Mouse (Mus musculus): ENCODE data around the gene Casd1. TPM values are rescaled to one million over a fixed set of nuclear protein-coding genes. Genes with fewer than 3 reads are reported as not detected.

Gene Casd1
- polyA plus RNA-seq (2015; fragmentation: Nextera tagmentation; extraction: Ambion mirVana), result 16.7 and 16.8 TPM in 2 replicates

- under 1% methylated on average over 53 of the region's 64 CpGs for WGBS
These were observed at the start of gene Casd1 for GRCm38 (mm10) chr6:4600658-4601296. TSS of gene Casd1 (plus strand) at chr6:4600839.

DNA sequence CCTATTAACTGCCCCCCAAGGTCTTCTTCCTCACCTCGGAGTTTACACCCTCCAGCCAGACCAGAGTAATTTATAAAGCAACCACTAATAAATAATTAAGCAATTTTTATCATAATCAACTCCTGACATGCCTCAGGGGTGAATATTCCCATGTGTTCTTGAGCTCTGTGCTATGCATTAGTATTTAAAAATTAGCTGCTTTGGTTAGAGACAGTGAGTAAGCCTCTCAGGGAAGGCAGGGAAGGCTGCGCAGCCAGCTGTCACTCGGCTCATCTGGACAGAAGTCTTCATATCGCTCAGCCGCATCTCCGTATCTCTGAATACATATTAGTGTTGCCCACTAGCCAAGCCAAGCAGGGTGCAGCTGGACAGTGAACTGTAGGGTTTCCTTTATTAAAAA lies 45.3 kb upstream of the Casd1 start:
- no peak overlapping the region for H3K4me2 ChIP-seq (ENCODE audit: low read depth, low read length)
- 69% methylated on average over 6 of the region's 6 CpGs for WGBS
- H3K27ac ChIP-seq (ENCODE audit: low read length), result no peak overlapping the region
- H3K4me3 ChIP-seq (ENCODE audit: low read length), result no peak overlapping the region
- no peaks in the 10 kb centered on the region for H3K9me3 ChIP-seq (ENCODE audit: control insufficient read depth, low read length)
- no peak for ATAC-seq
- H3K36me3 ChIP-seq (ENCODE audit: control insufficient read depth, insufficient read depth, low read length), result no peaks in the 10 kb centered on the region
- no peaks in the 10 kb centered on the region for H3K4me1 ChIP-seq (ENCODE audit: control insufficient read depth, insufficient read depth, low read length)
- H3K27me3 ChIP-seq (replicated peaks; ENCODE audit: control insufficient read depth, insufficient read depth, low read length), result no peaks in the 10 kb centered on the region
- no peak overlapping the region for H3K9ac ChIP-seq (ENCODE audit: low read depth, low read length)

More at GRCm38 (mm10) chr6:4600658-4601296, at the start of gene Casd1:
- Histone ChIP-seq H3K4me1 (ENCODE audit: control insufficient read depth, insufficient read depth, low read length) (peaks cover 5% of the 10 kb centered on the region), H3K27ac (ENCODE audit: low read length) (peak within 1 kb of the TSS; percentile 91), H3K36me3 (ENCODE audit: control insufficient read depth, insufficient read depth, low read length) (no peaks in the 10 kb centered on the region), H3K4me2 (ENCODE audit: low read depth, low read length) (peak within 1 kb of the TSS; percentile 88), H3K9me3 (ENCODE audit: control insufficient read depth, low read length) (no peaks in the 10 kb centered on the region), H3K4me3 (ENCODE audit: low read length) (peak within 1 kb of the TSS; percentile 87), H3K9ac (ENCODE audit: low read depth, low read length) (peak within 1 kb of the TSS; percentile 97), H3K27me3 (replicated peaks; ENCODE audit: control insufficient read depth, insufficient read depth, low read length) (no peaks in the 10 kb centered on the region)
- peak; percentile 83 for ATAC-seq

GRCm38 (mm10) chr6:4557086-4557485 lies 43.6 kb upstream of the Casd1 start:
- H3K27ac ChIP-seq (ENCODE audit: low read length), result no peak overlapping the region
- no peak overlapping the region for H3K4me2 ChIP-seq (ENCODE audit: low read depth, low read length)
- ATAC-seq, result no peak
- no peaks in the 10 kb centered on the region for H3K36me3 ChIP-seq (ENCODE audit: control insufficient read depth, insufficient read depth, low read length)
- no peaks in the 10 kb centered on the region for H3K4me1 ChIP-seq (ENCODE audit: control insufficient read depth, insufficient read depth, low read length)
- no peaks in the 10 kb centered on the region for H3K9me3 ChIP-seq (ENCODE audit: control insufficient read depth, low read length)
- no peak overlapping the region for H3K4me3 ChIP-seq (ENCODE audit: low read length)
- H3K27me3 ChIP-seq (replicated peaks; ENCODE audit: control insufficient read depth, insufficient read depth, low read length), result no peaks in the 10 kb centered on the region
- WGBS, result 64% methylated on average over 8 of the region's 8 CpGs
- H3K9ac ChIP-seq (ENCODE audit: low read depth, low read length), result no peak overlapping the region

DNA sequence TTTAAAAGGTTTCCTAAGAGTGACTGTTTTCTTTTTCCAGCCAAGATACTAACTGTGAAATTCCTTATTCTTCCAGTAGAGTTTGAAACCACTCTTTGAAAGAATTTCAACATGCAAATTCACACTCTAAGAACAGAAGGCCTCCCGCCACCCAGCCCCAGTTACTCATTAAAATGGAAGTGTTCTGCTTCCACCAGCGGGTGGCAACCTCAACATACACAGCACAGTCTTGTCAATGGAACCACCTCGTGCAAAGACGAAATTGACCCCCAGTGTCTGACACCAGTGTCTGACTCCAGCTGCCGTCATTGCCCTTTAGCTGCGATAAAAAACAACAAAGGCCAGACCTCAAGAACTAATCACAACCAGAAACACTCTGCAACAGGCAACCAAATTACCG lies 43.0 kb upstream of the Casd1 start:
- Histone ChIP-seq H3K9me3 (ENCODE audit: control insufficient read depth, low read length) (no peaks in the 10 kb centered on the region), H3K4me2 (ENCODE audit: low read depth, low read length) (no peak overlapping the region), H3K27me3 (replicated peaks; ENCODE audit: control insufficient read depth, insufficient read depth, low read length) (no peaks in the 10 kb centered on the region), H3K4me1 (ENCODE audit: control insufficient read depth, insufficient read depth, low read length) (no peaks in the 10 kb centered on the region), H3K9ac (ENCODE audit: low read depth, low read length) (no peak overlapping the region), H3K36me3 (ENCODE audit: control insufficient read depth, insufficient read depth, low read length) (no peaks in the 10 kb centered on the region), H3K27ac (ENCODE audit: low read length) (no peak overlapping the region), H3K4me3 (ENCODE audit: low read length) (no peak overlapping the region)
- WGBS, result 19% methylated on average over 7 of the region's 7 CpGs
- ATAC-seq, result peak; percentile 59; the same call in 1 of the 2 replicates

- H3K4me2 ChIP-seq (ENCODE audit: low read depth, low read length), result no peak overlapping the region
- WGBS, result 23% methylated on average over 11 of the region's 11 CpGs
- peak overlapping the region; percentile 4 for H3K27ac ChIP-seq (ENCODE audit: low read length)
- no peak overlapping the region for H3K4me3 ChIP-seq (ENCODE audit: low read length)
- H3K4me1 ChIP-seq (ENCODE audit: control insufficient read depth, insufficient read depth, low read length), result no peaks in the 10 kb centered on the region
- peak; percentile 71 for ATAC-seq
- no peak overlapping the region for H3K9ac ChIP-seq (ENCODE audit: low read depth, low read length)
- H3K9me3 ChIP-seq (ENCODE audit: control insufficient read depth, low read length), result no peaks in the 10 kb centered on the region
- no peaks in the 10 kb centered on the region for H3K36me3 ChIP-seq (ENCODE audit: control insufficient read depth, insufficient read depth, low read length)
- H3K27me3 ChIP-seq (replicated peaks; ENCODE audit: control insufficient read depth, insufficient read depth, low read length), result no peaks in the 10 kb centered on the region
These were observed 39.5 kb upstream of the Casd1 start for GRCm38 (mm10) chr6:4561156-4561555.

- H3K4me2 ChIP-seq (ENCODE audit: low read depth, low read length), result no peak overlapping the region
- no peaks in the 10 kb centered on the region for H3K27me3 ChIP-seq (replicated peaks; ENCODE audit: control insufficient read depth, insufficient read depth, low read length)
- no peaks in the 10 kb centered on the region for H3K9me3 ChIP-seq (ENCODE audit: control insufficient read depth, low read length)
- no peak overlapping the region for H3K4me3 ChIP-seq (ENCODE audit: low read length)
- no peaks in the 10 kb centered on the region for H3K4me1 ChIP-seq (ENCODE audit: control insufficient read depth, insufficient read depth, low read length)
- no peaks in the 10 kb centered on the region for H3K36me3 ChIP-seq (ENCODE audit: control insufficient read depth, insufficient read depth, low read length)
- ATAC-seq, result peak; percentile 48; the same call in 1 of the 2 replicates
- peak overlapping the region; percentile 4 for H3K27ac ChIP-seq (ENCODE audit: low read length)
- H3K9ac ChIP-seq (ENCODE audit: low read depth, low read length), result no peak overlapping the region
These were observed 39.0 kb upstream of the Casd1 start for GRCm38 (mm10) chr6:4561621-4562020.

- no peak for ATAC-seq
- H3K4me3 ChIP-seq (ENCODE audit: low read length), result no peak overlapping the region
- WGBS, result 40% methylated on average over 1 of the region's 1 CpGs
These were observed 38.2 kb upstream of the Casd1 start for GRCm38 (mm10) chr6:4562401-4562800.

DNA sequence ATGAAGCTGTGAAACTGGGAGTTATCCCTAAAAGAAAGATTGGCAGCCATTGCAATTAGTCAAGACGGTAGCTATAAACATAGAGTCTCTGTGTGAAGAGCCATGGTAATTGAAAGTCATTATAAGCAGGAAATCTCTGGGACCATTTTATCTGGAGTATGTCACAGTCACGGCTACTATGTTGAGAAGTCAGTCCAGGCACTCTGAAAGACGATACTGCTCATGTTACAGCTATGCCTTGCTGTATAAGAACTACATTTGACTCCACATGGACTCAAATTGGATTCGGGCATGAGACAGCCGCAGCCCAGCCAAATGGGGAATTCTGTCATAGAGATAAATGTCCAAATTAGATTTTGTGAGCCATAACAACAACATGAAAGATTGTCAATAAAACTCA lies 37.2 kb upstream of the Casd1 start:
- H3K9ac ChIP-seq (ENCODE audit: low read depth, low read length), result no peak overlapping the region
- H3K27ac ChIP-seq (ENCODE audit: low read length), result no peak overlapping the region
- H3K4me1 ChIP-seq (ENCODE audit: control insufficient read depth, insufficient read depth, low read length), result no peaks in the 10 kb centered on the region
- no peaks in the 10 kb centered on the region for H3K27me3 ChIP-seq (replicated peaks; ENCODE audit: control insufficient read depth, insufficient read depth, low read length)
- H3K9me3 ChIP-seq (ENCODE audit: control insufficient read depth, low read length), result no peaks in the 10 kb centered on the region
- 57% methylated on average over 5 of the region's 5 CpGs for WGBS
- H3K36me3 ChIP-seq (ENCODE audit: control insufficient read depth, insufficient read depth, low read length), result no peaks in the 10 kb centered on the region
- no peak for ATAC-seq
- no peak overlapping the region for H3K4me2 ChIP-seq (ENCODE audit: low read depth, low read length)
- H3K4me3 ChIP-seq (ENCODE audit: low read length), result no peak overlapping the region

More at GRCm38 (mm10) chr6:4562401-4562800, 38.2 kb upstream of the Casd1 start:
- H3K27me3 ChIP-seq (replicated peaks; ENCODE audit: control insufficient read depth, insufficient read depth, low read length), result no peaks in the 10 kb centered on the region
- no peaks in the 10 kb centered on the region for H3K4me1 ChIP-seq (ENCODE audit: control insufficient read depth, insufficient read depth, low read length)
- H3K27ac ChIP-seq (ENCODE audit: low read length), result no peak overlapping the region
- H3K4me2 ChIP-seq (ENCODE audit: low read depth, low read length), result no peak overlapping the region
- no peaks in the 10 kb centered on the region for H3K9me3 ChIP-seq (ENCODE audit: control insufficient read depth, low read length)
- no peaks in the 10 kb centered on the region for H3K36me3 ChIP-seq (ENCODE audit: control insufficient read depth, insufficient read depth, low read length)
- no peak overlapping the region for H3K9ac ChIP-seq (ENCODE audit: low read depth, low read length)

GRCm38 (mm10) chr6:4570412-4570811 lies 30.2 kb upstream of the Casd1 start:
- Histone ChIP-seq H3K4me3 (ENCODE audit: low read length) (no peak overlapping the region), H3K27ac (ENCODE audit: low read length) (no peak overlapping the region), H3K9me3 (ENCODE audit: control insufficient read depth, low read length) (no peaks in the 10 kb centered on the region), H3K4me2 (ENCODE audit: low read depth, low read length) (no peak overlapping the region), H3K9ac (ENCODE audit: low read depth, low read length) (no peak overlapping the region), H3K4me1 (ENCODE audit: control insufficient read depth, insufficient read depth, low read length) (no peaks in the 10 kb centered on the region), H3K36me3 (ENCODE audit: control insufficient read depth, insufficient read depth, low read length) (no peaks in the 10 kb centered on the region), H3K27me3 (replicated peaks; ENCODE audit: control insufficient read depth, insufficient read depth, low read length) (no peaks in the 10 kb centered on the region)
- ATAC-seq, result no peak
- 45% methylated on average over 4 of the region's 4 CpGs for WGBS

DNA sequence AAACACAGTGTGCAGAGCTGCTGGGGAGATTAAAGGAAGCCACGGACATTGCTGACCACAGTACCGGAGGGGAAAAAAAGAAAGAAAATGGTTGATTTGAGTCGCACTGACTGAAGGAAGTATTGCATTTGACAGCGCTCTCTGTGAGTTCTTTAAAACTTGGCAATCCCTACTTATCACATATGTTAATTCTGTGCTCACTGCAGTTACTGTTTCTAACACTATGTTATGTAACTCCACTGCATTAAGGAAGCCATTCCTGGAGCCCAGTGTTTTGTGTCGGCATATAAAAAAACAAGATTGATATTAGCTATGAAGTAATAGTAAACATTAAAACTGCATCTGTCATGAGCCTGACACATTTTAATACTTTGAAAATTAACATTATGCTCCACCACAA lies 22.9 kb upstream of the Casd1 start:
- Histone ChIP-seq H3K27me3 (replicated peaks; ENCODE audit: control insufficient read depth, insufficient read depth, low read length) (no peaks in the 10 kb centered on the region), H3K4me2 (ENCODE audit: low read depth, low read length) (no peak overlapping the region), H3K4me3 (ENCODE audit: low read length) (no peak overlapping the region), H3K27ac (ENCODE audit: low read length) (no peak overlapping the region), H3K4me1 (ENCODE audit: control insufficient read depth, insufficient read depth, low read length) (no peaks in the 10 kb centered on the region), H3K9ac (ENCODE audit: low read depth, low read length) (no peak overlapping the region), H3K36me3 (ENCODE audit: control insufficient read depth, insufficient read depth, low read length) (no peaks in the 10 kb centered on the region), H3K9me3 (ENCODE audit: control insufficient read depth, low read length) (no peaks in the 10 kb centered on the region)
- whole genome bisulfite sequencing, result 52% methylated on average over 5 of the region's 5 CpGs
- ATAC-seq, result peak; percentile 40; the same call in 1 of the 2 replicates

All from intestine, embryonic 16.5 days (tissue).